ENCODE assay signal across 8 mouse cellular contexts in genomic region chr11:88313512-88313911, GRCm38 (mm10).
A peak's percentile ranks its signal among the peaks of the same experiment; 100 is the strongest.
DNase-seq lines count a peak whose midpoint lies in the region.

No protein-coding gene starts in this region.

- peak; percentile 18 for DNase-seq in kidney, adult 11 months
- no peak for DNase-seq in kidney, adult 18-20 months
- DNase-seq in embryo, embryonic 10.5 days (ENCODE audit: low spot score), result peak; percentile 77
- DNase-seq in kidney, adult 9 months, result peak; percentile 24
- DNase-seq in lung, postnatal 25 days (ENCODE audit: low spot score), result peak; percentile 22
- no peak for DNase-seq in right cerebral cortex, adult 2 months (ENCODE audit: low spot score in 2 of 2)
- DNase-seq in cerebellum, adult 9-10 months, result no peak
- DNase-seq in T-cell, adult 2 months (ENCODE audit: low spot score), result no peak

Comparison
In these comparisons a context has a peak if more than half of its experiments do, and no peak if none do; other contexts are left out.
1. DNase-seq: peak in kidney, adult 11 months (single experiment), embryo, embryonic 10.5 days (single experiment), kidney, adult 9 months (single experiment) and lung, postnatal 25 days (single experiment); none in kidney, adult 18-20 months (single experiment), right cerebral cortex, adult 2 months (0 of 2), cerebellum, adult 9-10 months (single experiment) and T-cell, adult 2 months (single experiment).